Comparison of ENCODE assay signal across 25 mouse cellular contexts in genomic region chr19:47040720-47041473, GRCm38 (mm10). TPM values are rescaled to one million over a fixed set of nuclear protein-coding genes. Genes with fewer than 3 reads are reported as not detected.
DNase-seq lines count a peak whose midpoint lies in the region; ATAC-seq and TF ChIP-seq lines count a peak whose summit lies in the region.
"Had no signal": no experiment of that assay in that cellular context is flagged by ENCODE, and none has a peak within 500 bp of the region (broad histone marks: within the 10 kb centered on the region; RNA-seq: fewer than 3 reads in every experiment).

No protein-coding gene starts in this region.

- 90% methylated on average over 3 of the region's 3 CpGs for WGBS in hindbrain, postnatal 0 days

- H3K4me2 ChIP-seq in hindbrain, postnatal 0 days (ENCODE audit: low read depth, low read length) = no peak overlapping the region
- H3K4me2 ChIP-seq: kidney, embryonic 15.5 days; limb, embryonic 12.5 days; liver, embryonic 12.5 days had no signal

- no peak overlapping the region for H3K9ac ChIP-seq in hindbrain, postnatal 0 days (replicated peaks; ENCODE audit: low read length)
- H3K9ac ChIP-seq: forebrain, postnatal 0 days; kidney, embryonic 15.5 days; limb, embryonic 12.5 days; liver, embryonic 12.5 days had no signal

- H3K27me3 ChIP-seq in hindbrain, postnatal 0 days (ENCODE audit: insufficient read depth, low read length) = no peaks in the 10 kb centered on the region
- H3K27me3 ChIP-seq: kidney, embryonic 15.5 days; limb, embryonic 12.5 days; liver, embryonic 12.5 days had no signal

- no peaks in the 10 kb centered on the region for H3K9me3 ChIP-seq in hindbrain, postnatal 0 days (ENCODE audit: low read length)
- H3K9me3 ChIP-seq: hindbrain, embryonic 10.5 days; kidney, embryonic 15.5 days; limb, embryonic 12.5 days; liver, embryonic 12.5 days; midbrain, embryonic 10.5 days had no signal

- no peak overlapping the region for H3K27ac ChIP-seq in hindbrain, postnatal 0 days
- H3K27ac ChIP-seq: hindbrain, embryonic 10.5 days; kidney, embryonic 15.5 days; limb, embryonic 12.5 days; liver, embryonic 12.5 days; midbrain, embryonic 10.5 days; stomach, postnatal 0 days had no signal

- H3K4me1 ChIP-seq in hindbrain, postnatal 0 days (ENCODE audit: insufficient read depth, low read length) = no peaks in the 10 kb centered on the region
- H3K4me1 ChIP-seq: hindbrain, embryonic 10.5 days; kidney, embryonic 15.5 days; limb, embryonic 12.5 days; liver, embryonic 12.5 days; midbrain, embryonic 10.5 days had no signal

- peaks cover 18% of the 10 kb centered on the region for H3K36me3 ChIP-seq in hindbrain, postnatal 0 days (ENCODE audit: insufficient read depth, low read length)

- no peak for ATAC-seq in hindbrain, postnatal 0 days
- ATAC-seq: forebrain, postnatal 0 days; liver, embryonic 12.5 days; midbrain, embryonic 16.5 days had no signal

- peak; percentile 7 for DNase-seq in gastrocnemius, adult 18-20 months (ENCODE audit: low spot score)
- DNase-seq in gastrocnemius, adult 8-10 months (ENCODE audit: low spot score in 2 of 2) = no peak
- DNase-seq in right cerebral cortex, adult 18-20 months = peak; percentile 59
- no peak for DNase-seq in right cerebral cortex, postnatal 10 days (ENCODE audit: low spot score in 2 of 2)
- DNase-seq in adipocyte (ENCODE audit: low spot score) = peak; percentile 41
- peak; percentile 79 for DNase-seq in brain, adult 2 months (ENCODE audit: low read depth, low spot score)
- no peak for DNase-seq in hindbrain, postnatal 0 days (ENCODE audit: low spot score)
- DNase-seq: cerebellum, adult 18-20 months; cerebellum, postnatal 14 days; forebrain, postnatal 0 days; gastrocnemius, postnatal 36 days; kidney, adult 11 months; kidney, postnatal 36 days; layer of hippocampus, postnatal 36 days; lung, adult 18-20 months; lung, postnatal 10 days; thymus, adult 2 months; thymus, postnatal 4 days had no signal

- TF ChIP-seq CTCF in hindbrain, postnatal 0 days (IDR thresholded peaks at IDR 0.05; ENCODE audit: low read depth) = no peak

- no peak overlapping the region for H3K4me3 ChIP-seq in hindbrain, postnatal 0 days (ENCODE audit: low read length)
- H3K4me3 ChIP-seq: hindbrain, embryonic 10.5 days; kidney, embryonic 15.5 days; limb, embryonic 12.5 days; liver, embryonic 12.5 days; midbrain, embryonic 10.5 days had no signal

RNA-seq across cellular contexts. Expression of gene Pcgf6, which starts 9.8 kb away (rescaled TPM):
- total RNA-seq in gastrocnemius, adult 18-20 months (2021) = 1 to 10 TPM; 4.6 to 4.8 TPM
- total RNA-seq in gastrocnemius, adult 8-10 months (2022) = 1 to 10 TPM; 3.6 to 6.3 (median 5.0) TPM
- 12.9 and 17.9 TPM in 2 replicates for total RNA-seq in hindbrain, postnatal 0 days (2014; rRNA removed)
- polyA plus RNA-seq in hindbrain, postnatal 0 days (2015; fragmentation: Nextera tagmentation; extraction: Ambion mirVana) = 20.0 and 22.7 TPM in 2 replicates

RNA-seq across cellular contexts. Expression of gene Nt5c2, which starts 25.9 kb away (rescaled TPM):
- total RNA-seq in gastrocnemius, adult 18-20 months (2021) = 10 to 100 TPM; 11.4 to 12.3 TPM
- total RNA-seq in gastrocnemius, adult 8-10 months (2022) = 10 to 100 TPM in 1 of 4 experiments, 1 to 10 TPM in 3; 5.8 to 10.2 (median 8.1) TPM
- total RNA-seq in hindbrain, postnatal 0 days (2014; rRNA removed) = 43.4 and 44.2 TPM in 2 replicates
- polyA plus RNA-seq in hindbrain, postnatal 0 days (2015; fragmentation: Nextera tagmentation; extraction: Ambion mirVana) = 79.8 and 80.7 TPM in 2 replicates

RNA-seq across cellular contexts. Expression of gene Ina, which starts 26.4 kb away (rescaled TPM):
- total RNA-seq in gastrocnemius, adult 18-20 months (2021) = not detected
- not detected for total RNA-seq in gastrocnemius, adult 8-10 months (2022)
- total RNA-seq in hindbrain, postnatal 0 days (2014; rRNA removed) = 217 and 280 TPM in 2 replicates
- polyA plus RNA-seq in hindbrain, postnatal 0 days (2015; fragmentation: Nextera tagmentation; extraction: Ambion mirVana) = 294 and 315 TPM in 2 replicates
- total RNA-seq: gastrocnemius, postnatal 36 days had no signal

RNA-seq across cellular contexts. Expression of gene Taf5, which starts 26.6 kb away (rescaled TPM):
- total RNA-seq in gastrocnemius, adult 18-20 months (2021) = 1 to 10 TPM; 2.3 to 2.4 TPM
- total RNA-seq in gastrocnemius, adult 8-10 months (2022) = 1 to 10 TPM; 1.6 to 2.5 (median 2.3) TPM
- 7.2 and 11.3 TPM in 2 replicates for total RNA-seq in hindbrain, postnatal 0 days (2014; rRNA removed)
- polyA plus RNA-seq in hindbrain, postnatal 0 days (2015; fragmentation: Nextera tagmentation; extraction: Ambion mirVana) = 2.9 and 3.3 TPM in 2 replicates

RNA-seq across cellular contexts. Expression of gene Usmg5, which starts 49.5 kb away (rescaled TPM):
- 1,000 to 10,000 TPM; 1,130 to 1,186 TPM for total RNA-seq in gastrocnemius, adult 18-20 months (2021)
- total RNA-seq in gastrocnemius, adult 8-10 months (2022) = 1,000 to 10,000 TPM; 1,130 to 1,241 (median 1,184) TPM
- total RNA-seq in hindbrain, postnatal 0 days (2014; rRNA removed) = 639 and 658 TPM in 2 replicates
- 2,274 and 2,322 TPM in 2 replicates for polyA plus RNA-seq in hindbrain, postnatal 0 days (2015; fragmentation: Nextera tagmentation; extraction: Ambion mirVana)

Comparison
In these comparisons a context has a peak if more than half of its experiments do, and no peak if none do; other contexts are left out.
1. DNase-seq: peak in gastrocnemius, adult 18-20 months (single experiment), right cerebral cortex, adult 18-20 months (single experiment), adipocyte (single experiment) and brain, adult 2 months (single experiment); none in gastrocnemius, adult 8-10 months (0 of 2), right cerebral cortex, postnatal 10 days (0 of 2) and hindbrain, postnatal 0 days (single experiment).
2. RNA of gene Ina, which starts 26.4 kb away (total RNA-seq): 217 to 280 TPM in hindbrain, postnatal 0 days; not detected in gastrocnemius, adult 18-20 months and not detected in gastrocnemius, adult 8-10 months; every median in the first group is over 100 times any median in the second.